Mouse (Mus musculus) mouse trophoblast stem cell (cell line): ENCODE measurements around the gene Chic1.

ENCODE experiments used
- in situ Hi-C, 2 experiments: fragments of 300-500 bp; cut with MseI, MboI; formaldehyde crosslinking; loops; 2 replicates in 1 of 2; 3 replicates in 1 of 2; pipeline ENCODE4 v1.15.1; 2025

Gene Chic1

GRCm38 (mm10) chrX:103432293-103432692 lies 76.0 kb downstream of the Chic1 start:
- in situ Hi-C loops = loop anchor here (10.0 kb wide), 2 partner anchors 167 to 177 kb away; no protein-coding TSS in a partner anchor

- in situ Hi-C loops = loop anchor here (5.0 to 10.0 kb wide), 3 partner anchors 66 to 183 kb away; no protein-coding TSS in a partner anchor
Observed at GRCm38 (mm10) chrX:103438023-103438422, 81.7 kb downstream of the Chic1 start.

GRCm38 (mm10) chrX:103440803-103441202 lies 84.5 kb downstream of the Chic1 start:
- in situ Hi-C loops = no loop called here

DNA sequence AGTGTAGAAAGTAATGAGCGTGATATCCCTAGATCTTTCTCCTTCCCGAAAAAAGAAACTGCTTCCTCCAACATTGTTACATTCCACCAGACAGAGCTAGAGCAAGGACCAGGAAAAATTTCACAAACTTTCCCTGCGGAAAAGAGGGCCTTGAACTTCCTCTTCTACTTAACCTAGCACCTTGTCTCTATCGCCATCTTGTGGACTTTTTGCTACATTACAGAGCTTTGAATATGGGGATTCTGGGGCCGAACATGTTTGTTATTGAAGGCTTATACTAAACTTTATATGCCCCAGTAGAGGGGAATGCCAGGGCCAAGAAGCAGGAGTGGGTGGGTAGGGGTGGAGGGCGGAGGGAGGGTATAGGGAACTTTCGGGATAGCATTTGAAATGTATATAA lies 87.5 kb downstream of the Chic1 start:
- in situ Hi-C loops = no loop called here
